Mouse (Mus musculus) gastrocnemius, postnatal 25 days (tissue): ENCODE measurements around the gene Olfr1166. TPM values are rescaled to one million over a fixed set of nuclear protein-coding genes. Genes with fewer than 3 reads are reported as not detected.
"Not testable (repeated sequence)": the region's sequence is repeated elsewhere in the genome, so short reads cannot be mapped to it uniquely, and the experiment has no call there.

Experiments
- DNase-seq: peaks from one replicate; pipeline ENCODE4 v3.0.0; 2022
- long read RNA-seq, 2 experiments: library from polyadenylated mRNA; stranded (forward); transcript quantifications; one replicate each; pipeline ENCODE4 v2.0.0; 2021
- total RNA-seq, 2 experiments: library from RNA; stranded (reverse); gene quantifications; 1 replicate in 1 of 2; 2 replicates in 1 of 2; pipeline ENCODE4 v1.2.3; 2021

Gene Olfr1166
- not detected for total RNA-seq
- long read RNA-seq, experiment 1 = 0 reads
- long read RNA-seq, experiment 2 = 0 reads

- no peak for DNase-seq
These were observed at the start of gene Olfr1166 for GRCm38 (mm10) chr2:88128172-88128571. TSS of gene Olfr1166 (minus strand) at chr2:88128272.

- not testable (repeated sequence) for DNase-seq
These were observed 27.0 kb upstream of the Olfr1166 start, which contains the start of gene Olfr1167 for GRCm38 (mm10) chr2:88155093-88155492. TSS of gene Olfr1167 (minus strand) at chr2:88155193.

- DNase-seq = no peak
These were observed 34.2 kb downstream of the Olfr1166 start, which contains the start of gene Olfr1164 for GRCm38 (mm10) chr2:88093866-88094265. TSS of gene Olfr1164 (minus strand) at chr2:88093966.

Other genes with a start within 250 kb of the Olfr1166 start
- gene Olfr1153, start 233.3 kb downstream of the Olfr1166 start, total RNA-seq = not detected
- gene Olfr1154, start 223.1 kb downstream of the Olfr1166 start, total RNA-seq = not detected
- not detected for gene Olfr1155, start 183.1 kb downstream of the Olfr1166 start, total RNA-seq
- not detected for gene Olfr1156, start 175.2 kb downstream of the Olfr1166 start, total RNA-seq
- not detected for gene Olfr1157, start 160.0 kb downstream of the Olfr1166 start, total RNA-seq
- not detected for gene Olfr74, start 153.6 kb downstream of the Olfr1166 start, total RNA-seq
- not detected for gene Olfr1158, start 138.2 kb downstream of the Olfr1166 start, total RNA-seq
- gene Olfr1160, start 120.0 kb downstream of the Olfr1166 start, total RNA-seq = not detected
- not detected for gene Olfr1161, start 105.5 kb downstream of the Olfr1166 start, total RNA-seq
- not detected for gene Olfr73, start 90.6 kb downstream of the Olfr1166 start, total RNA-seq
- not detected for gene Olfr1162, start 77.1 kb downstream of the Olfr1166 start, total RNA-seq
- gene Olfr1163, start 56.4 kb downstream of the Olfr1166 start, total RNA-seq = not detected
- gene Olfr1164, start 34.3 kb downstream of the Olfr1166 start, total RNA-seq = not detected
- not detected for gene Olfr1167, start 26.9 kb upstream of the Olfr1166 start, total RNA-seq
- gene Olfr1168, start 53.6 kb upstream of the Olfr1166 start, total RNA-seq = not detected
- gene Olfr1170, start 100.1 kb upstream of the Olfr1166 start, total RNA-seq = not detected
- gene Olfr1173, start 151.6 kb upstream of the Olfr1166 start, total RNA-seq = not detected
- not detected for gene Olfr1174-ps, start 186.9 kb upstream of the Olfr1166 start, total RNA-seq
- gene Olfr1175-ps, start 198.9 kb upstream of the Olfr1166 start, total RNA-seq = not detected
- gene Olfr1176, start 208.4 kb upstream of the Olfr1166 start, total RNA-seq = not detected
- not detected for gene Olfr1177-ps, start 218.2 kb upstream of the Olfr1166 start, total RNA-seq